Mouse (Mus musculus) CD4-positive, CD25-positive, alpha-beta regulatory T cell, adult 4 months (primary cell): Measurements from ENCODE around the gene C2cd4b. TPM values are rescaled to one million over a fixed set of nuclear protein-coding genes. Genes with fewer than 3 reads are reported as not detected.

Experiments
- ATAC-seq: one replicate; pipeline ENCODE4 v1.8.0; 2017
- polyA plus RNA-seq, 2 experiments: library from polyadenylated mRNA; unstranded; fragments of 100-300 nt; shearing (Covaris generic); gene quantifications; one replicate each; pipeline ENCODE4 v1.2.1; 2017

C2cd4b gene
- polyA plus RNA-seq, 2 experiments from 2014 or later: not detected

- no peak for ATAC-seq
These were observed 15.0 kb downstream of the C2cd4b start for GRCm38 (mm10) chr9:67774201-67774600.

GRCm38 (mm10) chr9:67778553-67778952 is 19.3 kb downstream of the C2cd4b start:
- ATAC-seq: no peak

GRCm38 (mm10) chr9:67782786-67783185 is 23.5 kb downstream of the C2cd4b start:
- no peak for ATAC-seq

DNA sequence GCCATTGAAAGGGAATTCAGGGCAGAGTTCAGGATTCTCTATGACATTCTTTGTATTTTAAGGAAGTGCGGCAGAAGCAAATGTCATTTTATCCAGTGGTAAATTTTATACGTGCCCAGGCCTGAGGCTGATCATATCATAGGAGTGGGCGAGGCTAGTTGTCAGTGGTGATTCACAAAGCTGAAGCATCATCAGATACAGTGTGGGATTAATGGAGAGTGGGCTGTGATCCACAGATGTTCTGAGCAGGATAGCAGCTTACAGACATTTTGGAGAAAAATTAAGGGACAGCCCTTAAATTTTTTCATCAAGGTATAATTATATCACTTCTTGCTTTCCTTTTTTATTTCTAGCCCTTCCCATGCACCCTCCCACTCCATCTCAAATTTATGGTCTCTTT is 24.2 kb downstream of the C2cd4b start:
- no peak for ATAC-seq

- ATAC-seq: no peak
These were observed 24.7 kb downstream of the C2cd4b start for GRCm38 (mm10) chr9:67783925-67784324.

- ATAC-seq: no peak
These were observed 27.1 kb downstream of the C2cd4b start for GRCm38 (mm10) chr9:67786311-67786710.

DNA sequence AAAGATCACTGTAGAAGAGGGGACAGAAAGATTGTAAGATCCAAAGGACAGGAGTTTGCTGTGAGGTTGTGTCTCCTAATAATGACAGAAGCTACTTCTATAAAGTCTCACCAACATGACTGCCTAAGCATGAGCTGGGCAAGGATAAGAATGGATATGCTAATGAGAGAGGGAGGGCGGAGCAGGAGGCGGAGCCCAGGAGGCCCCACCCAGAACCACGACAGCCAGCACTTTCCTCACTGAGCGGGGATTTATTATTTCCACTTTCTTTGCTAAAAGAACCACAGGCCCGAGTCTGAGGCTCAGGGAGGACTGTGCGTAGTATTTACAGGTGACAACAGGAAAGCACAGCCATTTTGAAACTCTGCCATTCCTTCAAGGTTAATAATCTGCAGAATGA is 28.4 kb downstream of the C2cd4b start:
- no peak for ATAC-seq

DNA sequence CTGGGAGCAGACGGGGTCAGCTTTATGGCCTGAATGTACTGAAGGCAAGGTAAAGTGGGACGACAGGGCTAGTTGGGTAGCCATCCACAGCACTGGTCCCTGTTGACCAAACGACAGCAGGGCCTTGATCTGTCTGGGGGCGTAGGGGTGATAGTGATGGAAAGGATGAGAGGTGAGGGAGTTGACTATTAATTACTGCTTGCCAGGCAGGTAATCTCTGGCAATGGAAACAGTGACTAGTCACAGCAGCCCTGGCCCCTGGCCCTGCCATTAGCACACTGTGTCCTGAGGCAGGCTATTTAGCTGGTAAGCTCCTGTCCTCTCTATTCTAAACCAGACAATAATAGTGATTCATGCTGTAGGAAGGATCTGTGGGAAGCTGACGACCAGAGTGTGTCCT is 33.2 kb downstream of the C2cd4b start:
- peak; percentile 69 for ATAC-seq

DNA sequence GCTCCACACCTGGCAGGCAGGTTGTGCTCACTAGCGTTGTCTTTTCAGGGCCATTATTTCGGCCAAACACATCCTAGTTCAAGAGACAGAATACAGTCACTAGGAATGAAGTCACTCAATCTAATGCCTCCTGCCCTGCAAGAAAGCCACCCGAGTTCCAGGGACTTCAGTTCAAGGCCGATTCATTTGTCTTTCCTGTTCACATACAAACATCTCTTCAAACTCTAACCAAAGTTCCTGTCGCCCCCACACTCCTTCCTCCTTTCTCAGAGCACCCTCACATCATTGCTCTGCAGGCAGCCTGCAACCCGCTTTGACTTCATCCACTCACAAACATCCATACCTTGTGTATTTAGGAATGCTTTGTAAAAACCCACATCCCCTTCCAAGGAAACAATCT is 34.3 kb downstream of the C2cd4b start:
- peak; percentile 59 for ATAC-seq

DNA sequence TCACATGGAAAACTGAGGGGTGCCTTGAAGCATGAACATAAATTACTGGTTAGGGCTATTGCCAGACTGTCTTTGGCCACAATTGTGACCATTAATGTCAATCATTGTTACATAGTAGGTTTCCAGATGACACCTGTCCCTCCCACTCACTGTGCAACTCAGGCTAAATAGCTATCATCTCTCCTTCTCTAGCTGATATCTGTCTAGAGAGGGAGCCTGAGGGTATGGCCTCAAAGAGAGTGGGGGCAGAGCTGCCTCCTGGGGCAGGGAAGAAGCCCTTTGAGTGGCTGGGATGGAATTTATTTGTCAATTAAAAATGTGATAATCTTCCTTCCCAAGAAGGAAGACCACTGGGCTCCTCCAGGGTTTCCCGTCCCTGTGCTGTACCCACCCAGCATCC is 35.0 kb downstream of the C2cd4b start:
- no peak for ATAC-seq

- ATAC-seq: no peak
These were observed 35.4 kb downstream of the C2cd4b start for GRCm38 (mm10) chr9:67794668-67795067.

GRCm38 (mm10) chr9:67795205-67795675 is 36.0 kb downstream of the C2cd4b start:
- no peak for ATAC-seq

- ATAC-seq: peak; percentile 96
These were observed 40.0 kb downstream of the C2cd4b start for GRCm38 (mm10) chr9:67799078-67799819.

- no peak for ATAC-seq
These were observed 43.0 kb downstream of the C2cd4b start for GRCm38 (mm10) chr9:67802241-67802640.

GRCm38 (mm10) chr9:67807000-67807399 is 47.8 kb downstream of the C2cd4b start:
- ATAC-seq: no peak

DNA sequence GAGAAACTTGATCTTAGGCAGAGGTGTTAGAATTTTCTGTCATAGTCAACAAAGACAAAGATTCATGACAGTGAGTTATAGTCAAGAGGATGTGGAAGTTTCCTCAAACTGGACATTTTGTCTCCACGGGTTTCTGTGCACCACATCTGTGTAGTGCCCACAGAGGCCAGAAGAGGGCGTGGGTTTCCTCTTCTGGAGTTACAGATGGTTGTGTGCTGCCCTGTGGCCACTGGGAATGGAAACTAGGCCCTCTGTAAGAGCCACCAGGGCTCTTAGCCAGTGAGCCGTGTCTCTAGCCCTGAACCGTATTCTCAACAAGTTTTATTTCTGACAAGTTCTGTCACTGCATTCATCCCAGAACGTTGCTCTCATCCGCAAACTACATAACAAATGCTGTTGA is 51.3 kb downstream of the C2cd4b start:
- ATAC-seq: no peak

Other genes starting within 250 kb of the C2cd4b start
- gene Tln2, start 199.7 kb upstream of the C2cd4b start, polyA plus RNA-seq: under 1 TPM in 1 of 2 experiments, not detected in 1; 0.22 TPM
- not detected for gene C2cd4a, start 72.9 kb downstream of the C2cd4b start, polyA plus RNA-seq
- 10 to 100 TPM; 21.6 to 27.3 TPM for gene Vps13c, start 81.0 kb downstream of the C2cd4b start, polyA plus RNA-seq